Mouse (Mus musculus) embryonic fibroblast, embryonic 13.5 days (primary cell): ENCODE measurements around the gene Zfp715. TPM values are rescaled to one million over a fixed set of nuclear protein-coding genes. Genes with fewer than 3 reads are reported as not detected.

Experiments used
- polyA plus RNA-seq: library from polyadenylated mRNA; stranded (reverse); fragments of >200 nt; gene quantifications from 2 replicates; pipeline ENCODE4 v1.2.4, GENCODE M21; 2011; ENCODE audit warnings: low read depth; ENCODE audit not compliant: missing spikeins, insufficient read length

Gene Zfp715
- polyA plus RNA-seq, 1 experiment, result 19.4 TPM

Other genes with a start within 250 kb of the Zfp715 start
- gene Zfp936, start 199.1 kb downstream of the Zfp715 start, polyA plus RNA-seq, result 0.19 TPM in 1 of 2 replicates, not detected in the other
- 0.27 TPM in 1 of 2 replicates, not detected in the other for gene Siglecf, start 38.0 kb upstream of the Zfp715 start, polyA plus RNA-seq
- gene Siglecg, start 94.9 kb upstream of the Zfp715 start, polyA plus RNA-seq, result 12.5 and 30.9 TPM in 2 replicates
- gene Lim2, start 114.4 kb upstream of the Zfp715 start, polyA plus RNA-seq, result not detected in 2 replicates
- gene Nkg7, start 123.8 kb upstream of the Zfp715 start, polyA plus RNA-seq, result not detected in 2 replicates
- not detected in 2 replicates for gene Cldnd2, start 127.5 kb upstream of the Zfp715 start, polyA plus RNA-seq
- gene Etfb, start 130.8 kb upstream of the Zfp715 start, polyA plus RNA-seq, result 104 and 143 TPM in 2 replicates
- 0.72 TPM in 1 of 2 replicates, not detected in the other for gene Gm45233, start 130.8 kb upstream of the Zfp715 start, polyA plus RNA-seq
- 2.6 and 3.1 TPM in 2 replicates for gene Vsig10l, start 149.9 kb upstream of the Zfp715 start, polyA plus RNA-seq
- gene Iglon5, start 176.8 kb upstream of the Zfp715 start, polyA plus RNA-seq, result 19.4 and 23.7 TPM in 2 replicates
- not detected in 2 replicates for gene 4931406B18Rik, start 192.6 kb upstream of the Zfp715 start, polyA plus RNA-seq
- 0.72 TPM in 1 of 2 replicates, not detected in the other for gene Cd33, start 231.1 kb upstream of the Zfp715 start, polyA plus RNA-seq
- gene Zfp658, start 249.0 kb upstream of the Zfp715 start, polyA plus RNA-seq, result 2.8 and 4.1 TPM in 2 replicates